Mouse (Mus musculus): ENCODE results near the gene Olfr670. TPM values are rescaled to one million over a fixed set of nuclear protein-coding genes. Genes with fewer than 3 reads are reported as not detected.
"Not testable (repeated sequence)": the region's sequence is repeated elsewhere in the genome, so short reads cannot be mapped to it uniquely, and the experiment has no call there.

The Olfr670 gene
- not detected in 2 replicates for polyA plus RNA-seq (2015; fragmentation: Nextera tagmentation; extraction: Ambion mirVana)

GRCm38 (mm10) chr7:104962520-104962919 is at the start of gene Olfr670:
TSS of gene Olfr670 (minus strand) at chr7:104962620.
- 67% methylated on average over 1 of the region's 1 CpGs for WGBS
- H3K4me3 ChIP-seq (replicated peaks) = no peak within 1 kb of the TSS

GRCm38 (mm10) chr7:105001929-105002328 is 39.5 kb upstream of the Olfr670 start, which contains the start of gene Olfr672:
TSS of gene Olfr672 (minus strand) at chr7:105002029.
- H3K4me1 ChIP-seq = no peaks in the 10 kb centered on the region
- no peak within 1 kb of the TSS for H3K9ac ChIP-seq (replicated peaks)
- H3K4me2 ChIP-seq = no peak within 1 kb of the TSS
- H3K27me3 ChIP-seq (replicated peaks) = no peaks in the 10 kb centered on the region
- H3K4me3 ChIP-seq (replicated peaks) = no peak within 1 kb of the TSS
- H3K27ac ChIP-seq (replicated peaks) = no peak within 1 kb of the TSS
- H3K9me3 ChIP-seq (replicated peaks) = no peaks in the 10 kb centered on the region
- no peaks in the 10 kb centered on the region for H3K36me3 ChIP-seq
- no peak for ATAC-seq (ENCODE audit: low FRiP score)

More at GRCm38 (mm10) chr7:104962520-104962919, at the start of gene Olfr670:
- H3K36me3 ChIP-seq = no peaks in the 10 kb centered on the region
- no peaks in the 10 kb centered on the region for H3K4me1 ChIP-seq
- no peak within 1 kb of the TSS for H3K9ac ChIP-seq (replicated peaks)
- H3K27ac ChIP-seq (replicated peaks) = no peak within 1 kb of the TSS
- no peak for ATAC-seq (ENCODE audit: low FRiP score)
- H3K4me2 ChIP-seq = no peak within 1 kb of the TSS
- no peaks in the 10 kb centered on the region for H3K9me3 ChIP-seq (replicated peaks)
- no peaks in the 10 kb centered on the region for H3K27me3 ChIP-seq (replicated peaks)

GRCm38 (mm10) chr7:104979026-104979425 is 16.6 kb upstream of the Olfr670 start, which contains the start of gene Olfr671:
TSS of gene Olfr671 (minus strand) at chr7:104979126.
- WGBS = 86% methylated on average over 1 of the region's 1 CpGs
- Histone ChIP-seq H3K27ac (replicated peaks) (no peak within 1 kb of the TSS), H3K9me3 (replicated peaks) (no peaks in the 10 kb centered on the region), H3K4me2 (no peak within 1 kb of the TSS), H3K36me3 (no peaks in the 10 kb centered on the region), H3K4me1 (no peaks in the 10 kb centered on the region), H3K4me3 (replicated peaks) (no peak within 1 kb of the TSS), H3K27me3 (replicated peaks) (no peaks in the 10 kb centered on the region), H3K9ac (replicated peaks) (no peak within 1 kb of the TSS)
- no peak for ATAC-seq (ENCODE audit: low FRiP score)

- not testable (repeated sequence) for H3K9me3 ChIP-seq (replicated peaks); H3K27ac ChIP-seq (replicated peaks); H3K27me3 ChIP-seq (replicated peaks); H3K36me3 ChIP-seq; H3K4me3 ChIP-seq (replicated peaks); ATAC-seq (ENCODE audit: low FRiP score); H3K4me2 ChIP-seq; H3K4me1 ChIP-seq; H3K9ac ChIP-seq (replicated peaks)
- WGBS = 80% methylated on average over 2 of the region's 2 CpGs
Measured at GRCm38 (mm10) chr7:104972507-104972906, 10.1 kb upstream of the Olfr670 start.

GRCm38 (mm10) chr7:104950234-104950633 is 12.2 kb downstream of the Olfr670 start:
- H3K9ac ChIP-seq (replicated peaks); H3K27me3 ChIP-seq (replicated peaks); H3K9me3 ChIP-seq (replicated peaks); H3K27ac ChIP-seq (replicated peaks); H3K4me1 ChIP-seq; ATAC-seq (ENCODE audit: low FRiP score); H3K4me3 ChIP-seq (replicated peaks); H3K4me2 ChIP-seq; H3K36me3 ChIP-seq: not testable (repeated sequence)
- WGBS = 97% methylated on average over 16 of the region's 16 CpGs

GRCm38 (mm10) chr7:104933940-104934339 is 28.5 kb downstream of the Olfr670 start, which contains the start of gene Olfr669:
TSS of gene Olfr669 (plus strand) at chr7:104934240.
- no peak within 1 kb of the TSS for H3K4me3 ChIP-seq (replicated peaks)
- ATAC-seq (ENCODE audit: low FRiP score) = no peak
- H3K4me1 ChIP-seq = no peaks in the 10 kb centered on the region
- H3K9me3 ChIP-seq (replicated peaks) = no peaks in the 10 kb centered on the region
- H3K27ac ChIP-seq (replicated peaks) = no peak within 1 kb of the TSS
- H3K27me3 ChIP-seq (replicated peaks) = no peaks in the 10 kb centered on the region
- WGBS = 89% methylated on average over 1 of the region's 1 CpGs
- H3K36me3 ChIP-seq = no peaks in the 10 kb centered on the region
- H3K4me2 ChIP-seq = no peak within 1 kb of the TSS
- H3K9ac ChIP-seq (replicated peaks) = no peak within 1 kb of the TSS

GRCm38 (mm10) chr7:104927957-104928356 is 34.5 kb downstream of the Olfr670 start, which contains the start of gene Olfr668:
TSS of gene Olfr668 (minus strand) at chr7:104928057.
- 89% methylated on average over 1 of the region's 1 CpGs for WGBS
- H3K4me3 ChIP-seq (replicated peaks) = no peak within 1 kb of the TSS
- no peak within 1 kb of the TSS for H3K9ac ChIP-seq (replicated peaks)
- H3K27ac ChIP-seq (replicated peaks) = no peak within 1 kb of the TSS
- H3K4me1 ChIP-seq = no peaks in the 10 kb centered on the region
- ATAC-seq (ENCODE audit: low FRiP score) = no peak
- H3K27me3 ChIP-seq (replicated peaks) = no peaks in the 10 kb centered on the region
- no peak within 1 kb of the TSS for H3K4me2 ChIP-seq
- no peaks in the 10 kb centered on the region for H3K9me3 ChIP-seq (replicated peaks)
- no peaks in the 10 kb centered on the region for H3K36me3 ChIP-seq

GRCm38 (mm10) chr7:104921382-104921781 is 41.0 kb downstream of the Olfr670 start, which contains the start of gene Olfr667:
TSS of gene Olfr667 (minus strand) at chr7:104921482.
- Histone ChIP-seq H3K36me3 (no peaks in the 10 kb centered on the region), H3K9me3 (replicated peaks) (no peaks in the 10 kb centered on the region), H3K4me2 (no peak within 1 kb of the TSS), H3K9ac (replicated peaks) (no peak within 1 kb of the TSS), H3K27me3 (replicated peaks) (no peaks in the 10 kb centered on the region), H3K4me3 (replicated peaks) (no peak within 1 kb of the TSS), H3K27ac (replicated peaks) (no peak within 1 kb of the TSS), H3K4me1 (no peaks in the 10 kb centered on the region)
- no peak for ATAC-seq (ENCODE audit: low FRiP score)
- 87% methylated on average over 1 of the region's 1 CpGs for WGBS

Other genes with a start within 250 kb of the Olfr670 start
- gene Usp17le, start 185.2 kb downstream of the Olfr670 start, polyA plus RNA-seq (2015; fragmentation: Nextera tagmentation; extraction: Ambion mirVana) = not detected in 2 replicates
- gene Usp17lb, start 120.0 kb downstream of the Olfr670 start, polyA plus RNA-seq (2015; fragmentation: Nextera tagmentation; extraction: Ambion mirVana) = not detected in 2 replicates
- gene Usp17la, start 105.6 kb downstream of the Olfr670 start, polyA plus RNA-seq (2015; fragmentation: Nextera tagmentation; extraction: Ambion mirVana) = not detected in 2 replicates
- not detected in 2 replicates for gene Olfr665, start 84.6 kb downstream of the Olfr670 start, polyA plus RNA-seq (2015; fragmentation: Nextera tagmentation; extraction: Ambion mirVana)
- gene Olfr666, start 66.7 kb downstream of the Olfr670 start, polyA plus RNA-seq (2015; fragmentation: Nextera tagmentation; extraction: Ambion mirVana) = not detected in 2 replicates
- gene Olfr667, start 41.1 kb downstream of the Olfr670 start, polyA plus RNA-seq (2015; fragmentation: Nextera tagmentation; extraction: Ambion mirVana) = not detected in 2 replicates
- gene Olfr668, start 34.6 kb downstream of the Olfr670 start, polyA plus RNA-seq (2015; fragmentation: Nextera tagmentation; extraction: Ambion mirVana) = not detected in 2 replicates
- gene Olfr669, start 28.4 kb downstream of the Olfr670 start, polyA plus RNA-seq (2015; fragmentation: Nextera tagmentation; extraction: Ambion mirVana) = not detected in 2 replicates
- gene Olfr671, start 16.5 kb upstream of the Olfr670 start, polyA plus RNA-seq (2015; fragmentation: Nextera tagmentation; extraction: Ambion mirVana) = not detected in 2 replicates
- gene Olfr672, start 39.4 kb upstream of the Olfr670 start, polyA plus RNA-seq (2015; fragmentation: Nextera tagmentation; extraction: Ambion mirVana) = not detected in 2 replicates
- gene Olfr675, start 65.8 kb upstream of the Olfr670 start, polyA plus RNA-seq (2015; fragmentation: Nextera tagmentation; extraction: Ambion mirVana) = not detected in 2 replicates
- not detected in 2 replicates for gene Olfr676, start 70.1 kb upstream of the Olfr670 start, polyA plus RNA-seq (2015; fragmentation: Nextera tagmentation; extraction: Ambion mirVana)
- not detected in 2 replicates for gene Olfr677, start 88.8 kb upstream of the Olfr670 start, polyA plus RNA-seq (2015; fragmentation: Nextera tagmentation; extraction: Ambion mirVana)
- not detected in 2 replicates for gene Olfr678, start 101.9 kb upstream of the Olfr670 start, polyA plus RNA-seq (2015; fragmentation: Nextera tagmentation; extraction: Ambion mirVana)
- not detected in 2 replicates for gene Olfr679, start 118.6 kb upstream of the Olfr670 start, polyA plus RNA-seq (2015; fragmentation: Nextera tagmentation; extraction: Ambion mirVana)
- not detected in 2 replicates for gene Olfr680-ps1, start 130.2 kb upstream of the Olfr670 start, polyA plus RNA-seq (2015; fragmentation: Nextera tagmentation; extraction: Ambion mirVana)
- gene Olfr681, start 154.2 kb upstream of the Olfr670 start, polyA plus RNA-seq (2015; fragmentation: Nextera tagmentation; extraction: Ambion mirVana) = not detected in 2 replicates
- gene Olfr683, start 184.4 kb upstream of the Olfr670 start, polyA plus RNA-seq (2015; fragmentation: Nextera tagmentation; extraction: Ambion mirVana) = not detected in 2 replicates
- gene Olfr684, start 201.0 kb upstream of the Olfr670 start, polyA plus RNA-seq (2015; fragmentation: Nextera tagmentation; extraction: Ambion mirVana) = not detected in 2 replicates
- gene Olfr685, start 223.4 kb upstream of the Olfr670 start, polyA plus RNA-seq (2015; fragmentation: Nextera tagmentation; extraction: Ambion mirVana) = not detected in 2 replicates
- gene Olfr686, start 244.9 kb upstream of the Olfr670 start, polyA plus RNA-seq (2015; fragmentation: Nextera tagmentation; extraction: Ambion mirVana) = not detected in 2 replicates